Mouse (Mus musculus) lung, adult 2 months (tissue): ENCODE measurements around the gene Gm20671.

Experiments
- CTCF ChIP-seq: fragments of 200-500 bp; IDR thresholded peaks from 2 replicates; pipeline ENCODE4 v1.5.1; 2011; ENCODE audit warnings: mild to moderate bottlenecking, low read length, control low read depth; ENCODE audit not compliant: insufficient read depth
- POLR2A ChIP-seq: fragments of 200-500 bp; IDR thresholded peaks from 2 replicates; pipeline ENCODE4 v1.6.1; 2011; ENCODE audit warnings: low read depth, mild to moderate bottlenecking, control low read depth, low read length, borderline replicate concordance; ENCODE audit errors: extremely low read depth

DNA sequence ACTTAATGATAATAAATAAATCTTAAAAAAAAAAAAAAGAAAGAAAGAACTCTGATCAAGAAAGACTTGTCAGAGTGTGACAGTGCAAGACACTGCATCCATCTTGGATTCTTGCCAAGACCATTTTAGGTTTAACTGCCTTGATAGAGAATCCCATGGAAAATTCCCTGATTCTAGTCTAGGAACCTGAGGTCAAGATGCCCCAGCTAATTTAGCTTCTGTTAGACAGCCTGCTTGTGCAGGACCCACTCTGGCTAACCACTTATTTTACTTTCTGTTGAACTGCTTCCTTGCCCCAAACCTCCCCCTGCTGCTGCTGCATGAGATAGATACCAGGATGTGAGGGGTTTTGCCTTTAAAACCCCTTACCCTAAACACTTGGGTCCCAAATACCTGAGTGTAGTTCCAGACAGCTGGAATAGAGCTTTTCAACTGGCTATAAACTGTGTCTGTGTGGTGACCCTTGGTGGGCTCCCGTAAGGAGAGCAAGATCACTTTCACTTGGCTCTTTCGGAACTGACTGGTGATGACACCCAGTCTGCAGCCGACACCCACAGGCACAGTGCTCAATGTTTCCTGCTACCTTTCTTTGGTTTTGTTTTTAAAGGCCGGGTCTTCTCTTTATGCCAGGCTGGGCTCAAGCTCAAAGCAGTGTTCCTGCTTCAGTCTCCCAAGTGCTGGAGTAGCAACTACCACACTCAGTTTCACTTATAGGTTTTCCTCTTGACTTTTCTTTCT lies 59.1 kb downstream of the Gm20671 start:
- TF ChIP-seq CTCF (no peak), POLR2A (no peak)
